Mouse (Mus musculus) T-cell, adult 66 days (primary cell): ENCODE results near the gene Mcpt2. TPM values are rescaled to one million over a fixed set of nuclear protein-coding genes. Genes with fewer than 3 reads are reported as not detected.

Experiments used
- total RNA-seq, 2 experiments: library from RNA; stranded (reverse); gene quantifications; 3 replicates in 1 of 2; 4 replicates in 1 of 2; pipeline ENCODE4 v1.2.4; 2023

Gene Mcpt2
- not detected for total RNA-seq

DNA sequence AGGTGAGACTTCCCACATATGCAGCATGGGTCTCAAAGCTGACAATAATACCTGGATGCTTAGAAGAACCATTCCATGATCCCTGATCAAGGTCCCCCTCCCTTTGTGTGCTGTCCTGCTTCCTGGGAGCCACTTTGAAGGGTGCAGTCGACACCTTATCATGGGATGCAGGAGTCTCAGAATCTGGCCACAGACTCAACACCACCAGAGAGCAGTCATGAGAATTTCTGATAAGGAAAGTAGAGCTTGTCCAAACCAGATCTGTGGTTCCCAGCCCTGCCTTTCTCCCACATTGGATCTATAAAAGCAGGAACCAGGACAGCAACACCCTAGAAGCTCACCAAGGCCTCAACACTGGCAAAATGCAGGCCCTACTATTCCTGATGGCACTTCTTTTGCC is at the start of gene Mcpt2:
Gene Mcpt2, plus strand, starts transcription at position 250 of the 400 bp plus-strand sequence.

DNA sequence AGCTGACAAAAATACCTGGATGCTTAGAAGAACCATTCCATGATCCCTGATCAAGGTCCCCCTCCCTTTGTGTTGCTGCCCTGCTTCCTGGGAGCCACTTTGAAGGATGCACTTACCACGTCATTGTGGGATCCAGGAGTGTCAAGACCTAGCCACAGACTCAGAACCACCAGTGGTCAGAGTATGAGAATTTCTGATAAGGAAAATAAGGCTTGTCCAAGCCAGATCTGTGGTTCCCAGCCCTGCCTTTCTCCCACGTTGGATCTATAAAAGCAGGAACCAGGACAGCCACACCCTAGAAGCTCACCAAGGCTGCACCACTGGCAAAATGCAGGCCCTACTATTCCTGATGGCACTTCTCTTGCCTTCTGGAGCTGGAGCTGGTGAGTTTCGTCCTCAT is 24.2 kb upstream of the Mcpt2 start, which contains the start of gene Mcpt1:
Gene Mcpt1, plus strand, starts transcription at position 301 of the 400 bp plus-strand sequence.

DNA sequence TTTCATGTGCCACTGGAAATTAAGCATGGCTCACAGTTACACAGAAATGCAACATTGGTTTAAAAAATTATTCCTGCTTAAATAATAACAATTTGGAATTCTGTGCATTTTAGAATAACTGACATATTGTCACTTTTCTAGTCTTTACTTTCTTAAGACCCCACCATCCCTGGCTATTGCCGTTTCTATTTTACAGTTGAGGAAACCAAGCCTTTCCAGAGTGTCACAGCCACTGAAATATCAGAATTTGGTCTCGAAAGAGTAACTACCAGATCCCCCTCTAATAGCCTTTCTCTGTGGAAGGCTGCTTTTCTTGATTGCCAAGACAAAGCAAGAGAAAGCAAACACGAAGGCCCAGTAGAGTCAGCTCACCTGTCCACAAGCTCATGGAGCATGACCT is 11.4 kb upstream of the Mcpt2 start, which contains the start of gene Mcpt9:
Gene Mcpt9, minus strand, starts transcription at position 101 of the 400 bp plus-strand sequence.

DNA sequence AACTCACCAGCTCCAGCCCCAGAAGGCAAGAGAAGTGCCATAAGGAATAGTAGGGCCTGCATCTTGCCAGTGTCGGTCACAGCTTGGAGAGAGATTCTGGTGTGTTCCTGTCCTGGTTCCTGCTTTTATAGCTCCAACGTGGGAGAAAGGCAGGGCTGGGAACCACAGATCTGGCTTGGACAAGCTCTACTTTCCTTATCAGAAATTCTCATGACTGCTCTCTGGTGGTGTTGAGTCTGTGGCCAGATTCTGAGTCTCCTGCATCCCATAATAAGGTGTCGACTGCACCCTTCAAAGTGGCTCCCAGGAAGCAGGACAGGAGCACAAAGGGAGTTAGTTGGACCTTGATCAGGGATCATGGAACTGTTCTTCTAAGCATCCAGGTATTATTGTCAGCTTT is 20.4 kb downstream of the Mcpt2 start, which contains the start of gene Mcpt4:
Gene Mcpt4, minus strand, starts transcription at position 101 of the 400 bp plus-strand sequence.

DNA sequence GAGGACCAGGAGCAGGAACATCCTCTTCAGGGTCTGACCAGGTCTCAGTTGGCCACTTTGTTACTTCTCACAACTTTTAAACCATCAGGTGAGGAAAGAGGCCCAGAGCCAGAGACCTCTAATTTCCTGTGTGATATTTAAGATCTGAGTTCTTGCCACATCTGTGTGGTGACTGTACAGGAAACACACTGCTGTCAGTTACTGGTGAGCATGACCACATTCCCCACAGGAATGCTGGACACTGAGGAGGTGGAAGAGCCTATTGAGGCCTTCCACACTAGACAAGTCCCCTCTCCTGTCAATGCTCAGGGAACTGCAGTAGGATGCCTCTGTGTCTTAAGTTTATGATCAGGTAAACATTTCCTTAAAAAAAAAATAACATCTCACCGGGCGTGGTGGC is 43.3 kb downstream of the Mcpt2 start, which contains the start of gene Mcpt8:
Gene Mcpt8, minus strand, starts transcription at position 107 of the 400 bp plus-strand sequence.

Other genes starting within 250 kb of the Mcpt2 start
- not detected for gene Nfatc4, start 218.9 kb upstream of the Mcpt2 start, total RNA-seq
- gene Nynrin, start 188.0 kb upstream of the Mcpt2 start, total RNA-seq = 1 to 10 TPM; 1.1 to 6.0 TPM
- gene Cbln3, start 157.6 kb upstream of the Mcpt2 start, total RNA-seq = not detected
- 10 to 100 TPM; 68.1 to 75.9 TPM for gene Khnyn, start 157.1 kb upstream of the Mcpt2 start, total RNA-seq
- gene Sdr39u1, start 141.7 kb upstream of the Mcpt2 start, total RNA-seq = 10 to 100 TPM; 32.2 to 52.6 TPM
- gene Cma1, start 97.4 kb upstream of the Mcpt2 start, total RNA-seq = 1 to 10 TPM in 1 of 2 experiments, not detected in 1; 1.2 TPM
- gene Cma2, start 91.1 kb upstream of the Mcpt2 start, total RNA-seq = not detected
- not detected for gene Mcpt1, start 24.1 kb upstream of the Mcpt2 start, total RNA-seq
- gene Mcpt9, start 11.5 kb upstream of the Mcpt2 start, total RNA-seq = not detected
- gene Mcpt4, start 20.3 kb downstream of the Mcpt2 start, total RNA-seq = 1 to 10 TPM in 1 of 2 experiments, under 1 TPM in 1; 0.71 to 2.5 TPM
- 1 to 10 TPM in 1 of 2 experiments, not detected in 1; 2.7 TPM for gene Mcpt8, start 43.2 kb downstream of the Mcpt2 start, total RNA-seq
- not detected for gene Ctsg, start 60.5 kb downstream of the Mcpt2 start, total RNA-seq
- not detected for gene Gzme, start 78.6 kb downstream of the Mcpt2 start, total RNA-seq
- gene Gzmd, start 90.6 kb downstream of the Mcpt2 start, total RNA-seq = not detected
- gene Gzmg, start 117.5 kb downstream of the Mcpt2 start, total RNA-seq = not detected
- gene Gzmn, start 132.6 kb downstream of the Mcpt2 start, total RNA-seq = not detected
- not detected for gene Gzmf, start 169.4 kb downstream of the Mcpt2 start, total RNA-seq
- gene Gzmc, start 192.6 kb downstream of the Mcpt2 start, total RNA-seq = under 1 TPM in 1 of 2 experiments, not detected in 1; 0.87 TPM
- gene Gzmb, start 220.2 kb downstream of the Mcpt2 start, total RNA-seq = 1 to 10 TPM; 2.9 to 5.8 TPM